Mouse (Mus musculus) fat pad, adult 2 months (tissue): ENCODE measurements around the gene Chd6.
A peak's percentile ranks its signal among the peaks of the same experiment; 100 is the strongest.
"Not testable (repeated sequence)": the region's sequence is repeated elsewhere in the genome, so short reads cannot be mapped to it uniquely, and the experiment has no call there.

ENCODE experiments used
- DNase-seq: peaks from one replicate; pipeline ENCODE4 v3.0.0-alpha.2; 2011; ENCODE audit warnings: low read depth, low spot score; ENCODE audit errors: extremely low read depth

The Chd6 gene

DNA sequence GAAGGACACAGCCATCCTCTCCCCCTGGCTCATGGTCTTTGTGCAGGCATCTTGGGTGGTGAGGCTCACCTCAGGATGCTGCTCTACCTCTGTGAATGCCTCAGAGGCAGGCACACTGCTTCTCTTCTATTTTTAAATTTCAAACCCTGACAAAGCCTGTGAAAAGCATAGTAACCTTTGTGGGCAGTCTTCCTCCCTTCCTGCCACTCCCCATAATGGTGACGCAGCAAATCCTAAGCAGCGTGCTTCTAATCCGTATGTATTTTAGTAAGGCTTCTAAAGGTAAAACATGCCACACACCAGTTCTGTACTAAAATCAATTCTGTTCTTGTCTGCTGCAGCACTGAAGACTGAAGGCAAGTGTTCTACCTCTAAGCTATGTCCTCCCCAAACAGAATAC, 116.4 kb downstream of the Chd6 start:
- no peak for DNase-seq

DNA sequence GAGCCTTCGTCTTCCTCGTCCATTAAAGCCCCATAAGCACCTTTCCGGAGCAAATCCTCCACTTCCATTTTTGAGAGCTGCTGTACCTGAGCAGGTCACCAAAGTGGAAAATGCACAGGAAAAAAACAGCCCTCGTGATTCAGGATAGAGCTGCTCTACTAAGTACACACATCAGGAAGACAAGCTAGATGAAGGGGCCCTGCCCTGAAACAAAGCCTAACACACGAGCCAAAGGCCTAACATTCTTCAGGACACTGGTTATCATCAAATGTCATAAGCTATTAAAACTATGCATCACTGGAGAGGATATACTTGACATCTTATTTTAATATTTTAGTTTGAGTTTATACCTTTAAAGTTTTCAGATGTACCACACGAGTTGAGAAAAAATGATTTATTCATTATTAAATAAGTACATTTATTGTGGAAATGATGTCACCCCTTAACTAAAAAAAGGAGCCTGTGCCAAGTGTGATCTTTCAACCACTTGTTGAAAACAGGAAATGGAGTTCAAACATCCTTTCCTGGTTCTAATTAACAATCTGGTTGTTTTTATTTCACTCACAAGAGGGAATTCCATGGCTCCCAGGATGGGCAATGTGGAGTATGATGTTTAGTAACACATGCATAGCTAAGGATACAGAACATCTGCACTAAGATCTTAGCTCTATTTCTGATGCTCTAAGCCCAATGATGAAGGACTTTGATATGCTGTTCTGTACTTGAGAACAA, 118.4 kb downstream of the Chd6 start:
- no peak for DNase-seq

DNA sequence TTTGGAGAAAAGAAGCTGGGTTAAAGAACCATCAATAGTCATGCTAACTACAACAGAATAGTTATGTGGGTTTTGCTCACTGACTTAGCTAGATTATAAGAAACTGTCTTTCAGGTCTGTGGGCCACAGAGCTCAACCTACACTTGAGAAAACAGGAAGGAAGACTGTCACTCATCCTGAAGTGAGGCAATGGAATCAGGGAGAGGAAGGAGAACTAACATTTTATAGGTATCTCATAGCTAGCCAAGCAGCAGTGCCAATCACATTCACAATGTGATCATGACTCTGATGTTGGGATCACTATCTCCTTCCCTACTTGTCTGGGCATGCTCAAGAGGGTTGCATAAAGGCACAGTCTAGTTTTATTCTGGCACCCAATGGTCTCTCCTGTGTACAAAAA, 121.4 kb downstream of the Chd6 start:
- peak; percentile 63 for DNase-seq

DNA sequence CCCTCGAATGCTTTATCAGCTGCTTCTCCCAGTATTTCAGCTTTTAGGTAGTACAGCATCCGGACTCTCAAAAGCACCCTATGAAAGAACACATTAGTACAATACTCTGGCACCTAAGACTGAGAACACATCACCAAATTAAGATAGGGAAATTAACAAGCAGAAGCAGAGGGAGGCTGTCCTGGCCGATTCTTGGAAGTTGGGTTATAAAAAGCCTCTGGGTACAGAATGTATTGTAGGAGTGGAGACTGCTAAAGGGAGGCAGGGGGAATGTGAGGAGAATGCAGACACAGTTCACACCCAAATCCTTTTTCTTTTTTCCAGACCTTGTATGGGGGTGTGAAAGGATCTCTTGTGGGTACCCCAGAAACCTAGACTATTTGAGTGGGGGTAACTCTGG, 126.2 kb downstream of the Chd6 start:
- no peak for DNase-seq

DNA sequence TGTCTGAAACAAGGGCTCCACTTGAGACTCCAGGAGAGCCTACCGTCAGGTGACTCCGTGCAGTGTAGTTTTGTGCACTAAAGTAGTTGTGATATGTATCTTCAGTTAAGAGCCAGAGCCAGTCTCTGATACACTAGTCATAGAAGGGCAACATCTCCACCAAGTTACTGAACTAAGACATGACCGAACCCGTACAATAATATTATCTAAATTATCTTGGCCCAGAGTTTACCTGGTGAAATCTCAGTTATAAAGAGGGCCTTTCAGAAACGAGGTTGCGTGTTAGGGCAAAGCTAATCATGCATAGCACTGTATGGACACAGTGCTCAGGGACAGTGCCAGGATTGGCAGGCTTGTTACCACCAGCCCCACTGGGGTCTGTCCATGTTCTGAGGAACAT, 127.1 kb downstream of the Chd6 start:
- peak; percentile 81 for DNase-seq

DNA sequence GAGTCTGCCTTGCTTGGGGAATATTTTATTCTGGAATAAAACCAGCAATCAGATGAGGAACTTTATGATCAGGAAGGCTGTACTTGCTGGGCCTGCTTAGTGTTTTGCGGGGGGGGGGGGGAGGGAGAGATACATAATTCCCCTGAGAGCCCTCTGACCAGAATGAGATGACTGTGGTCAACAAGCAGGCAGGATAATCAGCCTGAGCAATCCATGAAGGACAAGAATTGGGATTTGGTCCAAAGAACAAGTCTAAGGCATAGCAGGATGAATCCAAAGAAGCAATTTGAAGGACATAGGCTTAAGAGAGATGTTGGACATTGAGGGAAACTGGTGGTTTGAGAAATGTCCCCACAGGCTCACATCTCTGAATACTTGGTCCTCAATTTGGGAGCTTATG, 130.2 kb downstream of the Chd6 start:
- no peak for DNase-seq

DNA sequence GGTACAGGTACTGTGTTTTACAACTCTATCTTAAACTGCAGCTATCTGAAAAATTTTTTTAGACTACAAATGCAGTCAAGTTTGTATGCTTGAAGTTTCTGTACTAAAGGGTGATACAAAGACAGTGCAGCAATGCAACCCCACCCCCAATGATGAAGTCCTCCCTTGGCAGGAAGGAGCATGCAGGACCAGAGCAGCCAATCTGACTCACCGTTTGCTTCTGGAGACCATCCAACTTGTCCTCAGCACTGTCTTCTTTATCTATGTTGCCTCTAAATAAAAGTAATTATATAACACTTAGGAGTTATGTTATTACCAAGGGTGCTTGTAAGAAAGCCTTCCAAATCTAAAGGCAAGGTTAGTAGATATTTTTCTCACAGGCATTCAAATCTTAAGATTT, 131.6 kb downstream of the Chd6 start:
- DNase-seq = no peak

DNA sequence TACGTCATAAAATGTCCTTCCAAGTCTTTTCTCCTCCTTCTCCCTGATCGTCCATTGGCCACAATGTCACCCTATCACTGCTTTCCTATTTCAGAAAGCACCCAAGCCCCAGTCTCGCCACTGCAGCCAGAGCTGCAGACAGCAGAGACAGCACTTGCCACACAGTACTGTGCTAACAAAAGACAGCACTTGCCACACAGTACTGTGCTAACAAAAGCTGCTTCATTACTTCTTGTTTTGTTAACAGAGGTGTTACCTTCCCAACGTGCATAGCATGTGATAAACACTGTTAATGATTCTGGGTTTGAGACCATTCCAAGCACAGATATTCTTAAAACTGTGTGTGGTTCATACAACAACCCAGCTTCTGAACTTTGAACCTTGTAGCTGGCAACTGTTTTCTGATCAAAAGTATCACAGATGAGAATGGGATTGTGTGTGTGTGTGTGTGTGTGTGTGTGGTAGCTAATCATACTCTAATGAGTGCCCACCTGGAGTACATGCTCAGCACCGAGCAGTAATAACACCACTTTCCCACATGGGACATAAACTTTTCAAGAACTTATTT, 135.1 kb downstream of the Chd6 start:
- DNase-seq = no peak

DNA sequence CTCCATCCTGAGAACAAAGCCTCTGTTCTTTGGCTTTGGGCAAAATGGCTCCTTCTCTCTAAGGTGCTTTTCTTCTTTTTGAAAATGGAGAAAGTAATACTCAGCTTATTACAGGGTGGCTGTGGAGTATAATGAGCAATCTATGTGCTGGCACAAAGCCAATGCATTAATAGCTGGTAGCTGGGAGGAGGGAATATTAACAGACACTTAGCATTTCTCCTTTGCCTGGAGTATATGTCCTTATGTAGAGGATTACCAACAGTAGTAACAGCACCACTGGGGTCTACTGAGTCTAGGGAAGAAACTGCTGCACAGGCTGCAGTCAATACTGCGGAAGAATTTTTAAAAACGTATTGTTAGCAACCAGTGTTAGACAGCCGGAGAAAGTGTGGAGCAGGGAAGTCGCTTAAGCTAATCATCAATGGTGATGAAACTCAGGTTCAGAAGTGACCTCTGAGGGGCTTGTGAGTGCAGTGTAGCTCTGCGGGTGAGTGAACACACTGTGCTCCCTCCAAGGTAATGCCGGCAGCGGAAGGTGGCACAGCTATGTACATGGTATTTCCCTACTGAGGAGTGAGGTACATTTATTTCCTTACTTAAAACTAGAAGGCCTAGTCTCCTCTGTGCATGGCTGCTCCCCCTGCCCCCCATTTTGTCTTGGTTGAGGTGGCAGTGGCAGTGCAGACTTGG, 136.6 kb downstream of the Chd6 start:
- DNase-seq = no peak

DNA sequence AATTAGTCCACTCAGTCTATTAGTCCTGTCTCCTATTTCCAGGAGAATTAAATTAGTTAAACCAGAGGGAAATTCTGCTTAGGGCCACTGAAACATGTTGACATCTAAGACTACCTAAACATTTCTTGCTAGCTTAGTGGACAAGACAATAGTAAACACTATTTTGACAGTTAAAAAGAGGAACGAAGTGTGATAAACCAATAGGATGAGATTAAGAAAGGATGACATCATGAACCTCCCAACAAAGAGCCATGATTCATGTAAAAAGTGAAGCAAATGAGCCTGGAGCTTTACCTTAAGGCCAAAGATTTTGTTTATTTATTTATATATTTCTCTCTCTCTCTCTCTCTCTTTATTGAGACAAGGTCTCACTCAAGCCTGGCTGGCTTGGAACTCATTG, 146.7 kb downstream of the Chd6 start:
- DNase-seq = no peak

DNA sequence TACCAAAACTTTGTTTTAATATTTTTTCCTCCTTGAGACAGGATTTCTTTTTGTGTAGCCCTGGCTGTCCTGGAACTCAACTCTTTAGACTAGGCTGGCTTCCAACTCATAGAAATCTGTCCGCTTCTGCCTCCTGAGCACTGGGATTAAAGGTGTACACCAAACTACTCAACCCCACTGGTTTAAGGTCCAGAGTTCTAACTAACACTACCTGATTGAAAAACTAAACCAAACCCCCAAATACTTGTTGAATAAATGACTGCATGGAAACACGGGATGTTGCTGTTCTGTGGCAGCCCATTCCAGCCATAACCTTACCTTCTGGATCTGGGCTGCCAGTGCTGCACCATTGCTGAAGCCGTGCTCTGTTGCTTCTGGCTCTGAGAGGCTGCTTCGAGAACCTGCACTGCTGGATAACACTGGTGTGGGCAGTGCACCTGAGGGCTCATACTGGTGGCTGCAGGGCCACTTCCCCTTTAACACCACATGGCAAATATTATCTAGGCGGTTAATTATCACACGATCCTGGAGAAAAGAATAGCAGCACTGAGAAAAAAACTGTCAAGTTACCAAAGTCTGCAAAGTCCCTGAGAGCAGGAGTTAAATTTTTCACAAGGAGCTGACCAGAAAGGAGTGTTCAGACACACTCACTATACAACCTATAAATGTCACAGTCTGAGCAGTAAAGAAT, 147.8 kb downstream of the Chd6 start:
- no peak for DNase-seq

DNA sequence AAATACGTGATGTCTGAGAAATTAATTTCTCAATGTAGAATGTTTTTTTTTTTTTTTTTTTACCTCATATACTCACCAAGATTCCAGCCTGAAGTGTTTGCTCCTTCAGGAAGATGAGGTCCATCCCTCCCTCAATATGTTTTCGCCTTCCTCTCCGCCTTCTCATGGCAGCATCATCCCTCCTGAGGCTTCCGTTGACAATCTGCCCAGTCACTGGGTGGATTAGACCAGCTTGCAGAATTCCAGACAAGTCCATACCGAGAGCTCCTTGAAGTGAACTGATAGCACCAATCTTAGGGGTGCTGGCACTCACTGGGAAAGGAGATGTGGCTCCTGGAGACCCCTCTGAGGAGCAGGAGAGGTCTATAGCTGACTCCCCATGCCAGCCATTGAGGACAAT, 149.0 kb downstream of the Chd6 start:
- DNase-seq = no peak

DNA sequence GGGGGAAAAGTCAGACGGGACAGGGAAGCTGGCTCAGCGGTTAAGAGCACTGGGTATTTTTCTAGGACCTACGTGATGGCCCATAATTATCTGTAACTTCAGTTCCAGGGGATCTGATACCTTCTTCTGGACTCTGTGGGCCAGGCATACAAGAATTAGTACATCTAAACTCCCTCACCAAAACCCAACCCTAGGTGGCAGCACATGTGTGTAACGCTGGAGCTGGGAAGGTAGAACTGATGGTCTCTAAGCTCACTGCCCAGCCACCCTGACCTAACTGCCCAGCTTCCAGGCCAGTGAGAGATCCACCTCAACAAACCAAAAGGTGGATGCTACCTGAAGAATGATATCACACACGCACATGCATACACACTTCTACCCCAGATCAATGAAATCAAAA, 150.1 kb downstream of the Chd6 start:
- DNase-seq = no peak

DNA sequence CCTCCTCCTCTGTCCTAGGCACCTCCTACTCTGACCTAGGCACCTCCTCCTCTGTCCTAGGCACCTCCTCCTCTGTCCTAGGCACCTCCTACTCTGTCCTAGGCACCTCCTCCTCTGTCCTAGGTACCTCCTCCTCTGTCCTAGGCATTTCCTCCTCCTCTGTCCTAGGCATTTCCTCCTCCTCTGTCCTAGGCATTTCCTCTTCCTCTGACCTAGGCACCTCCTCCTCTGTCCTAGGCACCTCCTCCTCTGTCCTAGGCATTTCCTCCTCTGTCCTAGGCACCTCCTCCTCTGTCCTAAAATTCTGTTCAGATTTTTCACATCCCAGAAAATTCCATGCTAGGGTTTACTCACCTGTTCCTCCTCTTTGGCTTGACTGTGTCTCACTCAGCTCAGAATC, 151.1 kb downstream of the Chd6 start:
- DNase-seq = not testable (repeated sequence)

DNA sequence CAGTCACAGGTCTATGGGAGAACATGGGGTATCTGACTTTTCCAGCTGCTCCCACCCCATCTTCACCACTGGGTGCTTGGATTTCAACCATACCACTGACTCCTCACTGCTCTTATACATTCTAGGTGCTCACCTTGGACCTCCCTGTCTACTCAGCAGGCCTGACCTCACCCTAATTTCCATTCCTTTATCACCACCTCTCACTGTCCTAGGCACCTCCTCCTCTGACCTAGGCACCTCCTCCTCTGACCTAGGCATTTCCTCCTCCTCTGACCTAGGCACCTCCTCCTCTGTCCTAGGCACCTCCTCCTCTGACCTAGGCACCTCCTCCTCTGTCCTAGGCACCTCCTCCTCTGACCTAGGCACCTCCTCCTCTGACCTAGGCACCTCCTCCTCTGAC, 151.6 kb downstream of the Chd6 start:
- DNase-seq = not testable (repeated sequence)

DNA sequence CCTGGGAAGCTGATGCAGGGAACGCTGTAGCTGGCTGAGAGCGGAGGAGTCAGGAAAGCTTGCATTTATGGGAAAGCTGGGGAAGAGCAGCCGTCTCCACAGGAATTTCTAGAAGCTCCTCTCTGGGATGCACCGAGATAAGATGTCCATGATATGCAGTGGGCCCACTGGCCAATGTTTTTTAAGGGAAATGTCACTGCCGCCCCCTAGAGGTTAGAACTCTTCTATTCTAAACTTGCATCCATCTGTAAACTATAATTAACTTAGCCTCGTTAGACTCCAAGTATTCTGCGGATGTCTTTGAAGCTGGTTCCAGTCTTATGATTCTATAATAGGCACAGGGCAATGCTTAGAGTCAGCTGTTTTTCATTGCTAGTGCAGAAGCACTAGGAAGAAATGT, 153.5 kb downstream of the Chd6 start:
- DNase-seq = no peak

DNA sequence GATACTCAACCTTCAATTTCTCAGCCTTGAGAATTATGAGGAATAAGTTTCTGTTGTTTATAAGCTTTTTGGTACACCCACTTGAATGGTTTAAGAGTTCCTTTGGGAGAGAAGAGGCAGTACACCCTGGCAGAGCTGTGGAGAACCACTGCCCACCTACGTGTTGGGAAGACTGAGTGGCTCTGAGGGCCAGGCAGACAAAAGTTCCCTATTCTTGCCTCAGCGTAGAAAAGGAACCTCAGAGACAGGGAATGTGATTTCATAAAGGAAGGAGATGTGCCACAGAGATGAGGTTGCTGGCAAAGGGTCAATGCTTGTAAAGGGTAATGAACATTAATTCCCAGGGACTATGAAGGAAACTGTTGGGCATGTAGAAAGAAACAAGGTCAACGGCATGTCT, 154.3 kb downstream of the Chd6 start:
- DNase-seq = no peak

DNA sequence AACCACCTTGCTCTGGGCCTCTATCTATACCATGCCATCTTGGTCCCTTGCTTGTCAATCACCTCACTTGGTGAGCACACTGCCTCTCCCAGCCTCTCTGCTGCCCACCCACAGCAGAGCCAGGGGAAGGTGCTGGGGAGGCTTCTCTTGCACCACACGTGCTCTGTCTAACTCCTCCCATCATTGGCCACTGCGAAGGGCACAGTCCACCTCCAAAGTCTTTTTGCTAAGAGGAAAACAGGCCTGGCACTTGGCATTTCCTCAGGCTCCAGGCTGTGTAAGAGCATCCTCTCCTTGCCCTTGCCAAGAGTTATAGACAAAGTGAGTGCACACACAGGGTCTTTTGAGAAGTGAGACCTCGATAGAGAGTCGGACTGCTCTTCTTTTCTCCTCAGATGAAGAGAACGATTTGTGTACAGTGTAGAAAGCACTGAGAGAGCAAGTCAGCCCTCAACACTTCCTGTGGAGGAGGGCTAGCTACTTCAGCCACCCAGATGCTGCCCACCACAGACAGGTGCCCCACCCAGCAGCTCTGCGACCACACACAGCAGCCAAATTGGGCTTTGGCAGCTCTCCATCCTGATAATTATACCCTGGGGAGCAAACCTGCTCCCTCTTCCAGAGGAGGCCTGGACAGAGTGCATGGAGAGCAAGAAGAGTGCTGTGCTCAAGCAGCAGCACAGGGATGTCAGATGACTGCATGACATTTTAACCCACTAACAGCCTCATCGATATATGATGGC, 155.6 kb downstream of the Chd6 start:
- no peak for DNase-seq

DNA sequence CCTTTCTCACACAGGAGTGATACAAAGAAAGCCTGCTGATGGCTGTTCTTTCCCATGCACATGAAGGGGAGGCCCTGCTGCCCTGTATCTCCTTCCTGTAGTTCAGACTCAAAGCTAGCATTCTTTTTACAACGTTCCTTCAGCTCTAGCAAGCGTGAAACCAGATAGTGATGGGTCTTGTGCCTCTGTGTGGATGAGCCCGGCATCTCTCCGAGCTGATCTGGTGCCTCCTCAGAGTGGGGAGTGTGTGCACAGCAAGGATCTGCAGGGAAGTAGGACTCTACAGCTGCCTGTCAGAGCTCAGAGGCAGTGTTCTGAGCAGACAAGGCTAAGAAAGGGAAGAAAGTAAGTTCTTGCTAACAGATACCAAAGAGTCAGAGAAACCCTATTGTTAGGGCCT, 157.3 kb downstream of the Chd6 start:
- no peak for DNase-seq

DNA sequence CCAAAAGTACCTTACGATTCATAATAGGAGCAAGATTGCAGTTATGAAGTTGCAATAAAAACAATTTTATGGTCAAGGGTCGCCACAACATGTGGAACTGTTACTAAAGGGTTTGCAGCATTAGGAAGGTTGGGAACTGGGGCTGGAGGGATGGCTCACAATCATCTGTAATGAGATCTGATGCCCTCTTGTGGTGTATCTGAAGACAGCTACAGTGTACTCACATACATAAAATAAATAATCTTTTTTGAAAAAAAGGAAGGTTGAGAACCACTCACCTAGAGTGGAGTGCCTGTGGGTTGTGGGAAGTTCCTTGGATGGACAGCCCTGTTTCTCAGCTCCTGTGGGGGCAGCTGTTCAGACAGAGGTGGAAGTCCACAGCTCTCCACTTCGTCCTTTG, 166.4 kb downstream of the Chd6 start:
- DNase-seq = no peak
